Mouse (Mus musculus) adrenal gland, adult 10 weeks (tissue): ENCODE data around the gene Zbtb25. TPM values are rescaled to one million over a fixed set of nuclear protein-coding genes. Genes with fewer than 3 reads are reported as not detected.

Experiments used
- polyA plus RNA-seq: library from polyadenylated mRNA; stranded (reverse); fragments of 350-450 nt; fragmentation: Illumina TruSeq; extraction: RNeasy Lipid Tissue Mini Kit (QIAGEN cat#74804); gene quantifications from one replicate; pipeline ENCODE4 v1.2.3, GENCODE M21; 2014; ENCODE audit warnings: low read depth, low replicate concordance

The Zbtb25 gene
- polyA plus RNA-seq: 21.6 TPM

GRCm38 (mm10) chr12:76369206-76369977 lies at the start of gene Zbtb25:
TSS of gene Zbtb25 (minus strand) at chr12:76369602.

GRCm38 (mm10) chr12:76417433-76417854 lies 48.0 kb upstream of the Zbtb25 start, which contains the start of gene Ppp1r36:
TSS of gene Ppp1r36 (plus strand) at chr12:76417538.

GRCm38 (mm10) chr12:76403886-76404537 lies 34.6 kb upstream of the Zbtb25 start, which contains the start of gene Hspa2:
TSS of gene Hspa2 (plus strand) at chr12:76404176.

GRCm38 (mm10) chr12:76369978-76370830 lies 802 bp upstream of the Zbtb25 start, which contains the start of gene Zbtb1:
TSS of gene Zbtb1 (plus strand) at chr12:76370266.

GRCm38 (mm10) chr12:76324679-76325431 lies 44.5 kb downstream of the Zbtb25 start, which contains the start of gene Akap5:
TSS of gene Akap5 (plus strand) at chr12:76324891.

Other genes starting within 250 kb of the Zbtb25 start
- gene Esr2, start 192.3 kb downstream of the Zbtb25 start, polyA plus RNA-seq: not detected
- gene Tex21, start 122.9 kb downstream of the Zbtb25 start, polyA plus RNA-seq: not detected
- 24.8 TPM for gene Mthfd1, start 114.3 kb downstream of the Zbtb25 start, polyA plus RNA-seq
- 0.99 TPM for gene Akap5, start 44.7 kb downstream of the Zbtb25 start, polyA plus RNA-seq
- 14.1 TPM for gene Zbtb1, start 664 bp upstream of the Zbtb25 start, polyA plus RNA-seq
- 10.0 TPM for gene Hspa2, start 34.6 kb upstream of the Zbtb25 start, polyA plus RNA-seq
- gene Ppp1r36, start 47.9 kb upstream of the Zbtb25 start, polyA plus RNA-seq: not detected
- gene Plekhg3, start 161.3 kb upstream of the Zbtb25 start, polyA plus RNA-seq: 1.5 TPM